Mouse (Mus musculus) neural tube, embryonic 12.5 days (tissue): ENCODE measurements around the gene Tgm1. TPM values are rescaled to one million over a fixed set of nuclear protein-coding genes. Genes with fewer than 3 reads are reported as not detected.
"Not testable (repeated sequence)": the region's sequence is repeated elsewhere in the genome, so short reads cannot be mapped to it uniquely, and the experiment has no call there.

Source experiments
- ATAC-seq: fragments of 200-750 bp; cut with Nextera tagmentation; 2 replicates; pipeline ENCODE4 v1.8.0; 2017; ENCODE audit warnings: low read depth, mild to moderate bottlenecking, moderate TSS enrichment, moderate library complexity; ENCODE audit not compliant: low FRiP score
- H3K27ac ChIP-seq: fragments of 300-500 bp; sonication (generic); 2 replicates; pipeline ENCODE4 v1.5.1; 2016
- H3K27me3 ChIP-seq: fragments of 300-500 bp; sonication (generic); replicated peaks from 2 replicates; pipeline ENCODE4 v1.6.1; 2016; ENCODE audit warnings: mild to moderate bottlenecking
- H3K36me3 ChIP-seq: fragments of 300-500 bp; sonication (generic); 2 replicates; pipeline ENCODE4 v1.6.1; 2016; ENCODE audit warnings: mild to moderate bottlenecking
- H3K4me1 ChIP-seq: fragments of 300-500 bp; sonication (generic); 2 replicates; pipeline ENCODE4 v1.6.1; 2016
- H3K4me2 ChIP-seq: fragments of 300-500 bp; sonication (generic); replicated peaks from 2 replicates; pipeline ENCODE4 v1.6.1; 2016; ENCODE audit warnings: mild to moderate bottlenecking
- H3K4me3 ChIP-seq: fragments of 300-500 bp; sonication (generic); 2 replicates; pipeline ENCODE4 v1.5.1; 2016
- H3K9ac ChIP-seq: fragments of 300-500 bp; sonication (generic); 2 replicates; pipeline ENCODE4 v1.6.1; 2016; ENCODE audit warnings: mild to moderate bottlenecking
- H3K9me3 ChIP-seq: fragments of 300-500 bp; sonication (generic); 2 replicates; pipeline ENCODE4 v1.6.1; 2016; ENCODE audit warnings: mild to moderate bottlenecking
- WGBS: fragments of 180-500 bp; shearing (Covaris S2); methylation state at CpG from one replicate; pipeline ENCODE4 v1.1.7; 2016; 5-methylcytosine and 5-hydroxymethylcytosine counted together
- polyA plus RNA-seq: library from polyadenylated mRNA; unstranded; fragments of >200 nt; fragmentation: Nextera tagmentation; extraction: Ambion mirVana; gene quantifications from 2 replicates; pipeline ENCODE4 v1.2.1, GENCODE M21; 2016

Tgm1 gene
- polyA plus RNA-seq: 0.34 and 0.36 TPM in 2 replicates

GRCm38 (mm10) chr14:55713729-55714122 lies at the start of gene Tgm1:
TSS of gene Tgm1 (minus strand) at chr14:55713926.
- Histone ChIP-seq H3K9ac (no peak within 1 kb of the TSS), H3K4me2 (peak within 1 kb of the TSS; percentile 33), H3K4me3 (no peak within 1 kb of the TSS), H3K9me3 (no peaks in the 10 kb centered on the region), H3K27me3 (peaks cover 23% of the 10 kb centered on the region), H3K4me1 (0 out of 2 replicates have a peak, but pooled peaks cover 3% of the 10 kb centered on the region), H3K36me3 (peaks cover 11% of the 10 kb centered on the region), H3K27ac (no peak within 1 kb of the TSS)
- 24% methylated on average over 4 of the region's 4 CpGs for WGBS
- ATAC-seq: no peak

GRCm38 (mm10) chr14:55763166-55763565 lies 49.4 kb upstream of the Tgm1 start:
- peak overlapping the region; percentile 86; the same call in 1 of the 2 replicates for H3K4me2 ChIP-seq
- WGBS: 71% methylated on average over 7 of the region's 7 CpGs
- no peaks in the 10 kb centered on the region for H3K36me3 ChIP-seq
- peaks cover 16% of the 10 kb centered on the region; the same call in 1 of the 2 replicates for H3K4me1 ChIP-seq
- no peak overlapping the region for H3K27ac ChIP-seq
- no peak overlapping the region for H3K9ac ChIP-seq
- peaks cover 72% of the 10 kb centered on the region for H3K27me3 ChIP-seq
- H3K4me3 ChIP-seq: no peak overlapping the region
- ATAC-seq: no peak
- no peaks in the 10 kb centered on the region for H3K9me3 ChIP-seq

- Histone ChIP-seq H3K27ac (no peak overlapping the region), H3K4me1 (peaks cover 7% of the 10 kb centered on the region; the same call in 1 of the 2 replicates), H3K4me2 (peak overlapping the region; percentile 86), H3K9ac (peak overlapping the region; percentile 64), H3K27me3 (peaks cover 63% of the 10 kb centered on the region), H3K36me3 (no peaks in the 10 kb centered on the region), H3K4me3 (peak overlapping the region; percentile 52), H3K9me3 (no peaks in the 10 kb centered on the region)
- 1% methylated on average over 77 of the region's 77 CpGs for WGBS
- ATAC-seq: peak; percentile 71
Measured at GRCm38 (mm10) chr14:55762001-55762821, 48.5 kb upstream of the Tgm1 start.

- Histone ChIP-seq H3K9ac (peak within 1 kb of the TSS; percentile 64), H3K27me3 (peaks cover 55% of the 10 kb centered on the region), H3K36me3 (peaks cover 4% of the 10 kb centered on the region), H3K4me3 (peak within 1 kb of the TSS; percentile 52), H3K4me2 (peak within 1 kb of the TSS; percentile 86), H3K27ac (no peak within 1 kb of the TSS), H3K4me1 (peaks cover 7% of the 10 kb centered on the region; the same call in 1 of the 2 replicates), H3K9me3 (no peaks in the 10 kb centered on the region)
- 69% methylated on average over 6 of the region's 6 CpGs for WGBS
- ATAC-seq: no peak
Measured at GRCm38 (mm10) chr14:55761163-55761562, 47.4 kb upstream of the Tgm1 start, which contains the start of gene Ltb4r2. TSS of gene Ltb4r2 (plus strand) at chr14:55761428.

- H3K4me3 ChIP-seq, H3K9ac ChIP-seq, H3K27ac ChIP-seq, H3K4me1 ChIP-seq, H3K9me3 ChIP-seq: not testable (repeated sequence)
- peak overlapping the region; percentile 40 for H3K4me2 ChIP-seq
- peaks cover 47% of the 10 kb centered on the region for H3K27me3 ChIP-seq
- ATAC-seq: peak; percentile 12
- H3K36me3 ChIP-seq: peaks cover 14% of the 10 kb centered on the region
- WGBS: 3% methylated on average over 6 of the region's 6 CpGs
Measured at GRCm38 (mm10) chr14:55760156-55760555, 46.4 kb upstream of the Tgm1 start.

- Histone ChIP-seq H3K4me1 (peaks cover 7% of the 10 kb centered on the region; the same call in 1 of the 2 replicates), H3K9ac (no peak within 1 kb of the TSS), H3K4me2 (no peak within 1 kb of the TSS; the same call in 1 of the 2 replicates), H3K9me3 (no peaks in the 10 kb centered on the region), H3K27ac (no peak within 1 kb of the TSS), H3K27me3 (peaks cover 30% of the 10 kb centered on the region), H3K4me3 (no peak within 1 kb of the TSS), H3K36me3 (peaks cover 32% of the 10 kb centered on the region)
- WGBS: 20% methylated on average over 8 of the region's 8 CpGs
- ATAC-seq: no peak
Measured at GRCm38 (mm10) chr14:55758363-55758784, 44.6 kb upstream of the Tgm1 start, which contains the start of gene Cideb. TSS of gene Cideb (minus strand) at chr14:55758458.

- Histone ChIP-seq H3K9ac (no peak overlapping the region), H3K36me3 (peaks cover 40% of the 10 kb centered on the region), H3K27me3 (peaks cover 22% of the 10 kb centered on the region), H3K4me2 (no peak overlapping the region), H3K4me1 (peaks cover 7% of the 10 kb centered on the region; the same call in 1 of the 2 replicates), H3K27ac (no peak overlapping the region), H3K4me3 (no peak overlapping the region), H3K9me3 (no peaks in the 10 kb centered on the region)
- WGBS: 84% methylated on average over 6 of the region's 6 CpGs
- no peak for ATAC-seq
Measured at GRCm38 (mm10) chr14:55757566-55757965, 43.8 kb upstream of the Tgm1 start.

GRCm38 (mm10) chr14:55747051-55747847 lies 33.5 kb upstream of the Tgm1 start:
- Histone ChIP-seq H3K4me1 (peaks cover 26% of the 10 kb centered on the region), H3K4me3 (no peak overlapping the region), H3K27ac (no peak overlapping the region), H3K9me3 (no peaks in the 10 kb centered on the region), H3K4me2 (peak overlapping the region; percentile 98), H3K36me3 (peaks cover 38% of the 10 kb centered on the region), H3K27me3 (no peaks in the 10 kb centered on the region), H3K9ac (no peak overlapping the region)
- 92% methylated on average over 10 of the region's 10 CpGs for WGBS
- ATAC-seq: no peak

GRCm38 (mm10) chr14:55745861-55746237 lies 32.1 kb upstream of the Tgm1 start:
- Histone ChIP-seq H3K4me3 (peak overlapping the region; percentile 84), H3K4me1 (peaks cover 26% of the 10 kb centered on the region), H3K9me3 (no peaks in the 10 kb centered on the region), H3K9ac (peak overlapping the region; percentile 80), H3K27ac (peak overlapping the region; percentile 32; the same call in 1 of the 2 replicates), H3K27me3 (no peaks in the 10 kb centered on the region), H3K36me3 (peaks cover 32% of the 10 kb centered on the region), H3K4me2 (peak overlapping the region; percentile 98)
- under 1% methylated on average over 31 of the region's 31 CpGs for WGBS
- no peak; the same call in 1 of the 2 replicates for ATAC-seq

GRCm38 (mm10) chr14:55745180-55745860 lies 31.6 kb upstream of the Tgm1 start, which contains the start of the genes Dhrs1 and Nop9:
TSS of gene Dhrs1 (minus strand) at chr14:55745690.
TSS of gene Nop9 (plus strand) at chr14:55745693.
- Histone ChIP-seq H3K4me2 (peak within 1 kb of the TSS; percentile 98), H3K4me3 (peak within 1 kb of the TSS; percentile 84), H3K9ac (peak within 1 kb of the TSS; percentile 80), H3K27me3 (no peaks in the 10 kb centered on the region), H3K27ac (peak within 1 kb of the TSS; percentile 32; the same call in 1 of the 2 replicates), H3K9me3 (no peaks in the 10 kb centered on the region), H3K36me3 (peaks cover 32% of the 10 kb centered on the region), H3K4me1 (peaks cover 26% of the 10 kb centered on the region)
- ATAC-seq: peak; percentile 91
- 2% methylated on average over 48 of the region's 48 CpGs for WGBS

GRCm38 (mm10) chr14:55743711-55744110 lies 30.0 kb upstream of the Tgm1 start:
- no peaks in the 10 kb centered on the region for H3K27me3 ChIP-seq
- peak overlapping the region; percentile 98 for H3K4me2 ChIP-seq
- ATAC-seq: peak; percentile 44
- WGBS: 26% methylated on average over 10 of the region's 10 CpGs
- H3K27ac ChIP-seq: no peak overlapping the region
- H3K4me1 ChIP-seq: peaks cover 26% of the 10 kb centered on the region
- H3K36me3 ChIP-seq: peaks cover 36% of the 10 kb centered on the region
- no peak overlapping the region for H3K9ac ChIP-seq
- H3K4me3 ChIP-seq: no peak overlapping the region
- H3K9me3 ChIP-seq: no peaks in the 10 kb centered on the region
